In the genomic region with DNA sequence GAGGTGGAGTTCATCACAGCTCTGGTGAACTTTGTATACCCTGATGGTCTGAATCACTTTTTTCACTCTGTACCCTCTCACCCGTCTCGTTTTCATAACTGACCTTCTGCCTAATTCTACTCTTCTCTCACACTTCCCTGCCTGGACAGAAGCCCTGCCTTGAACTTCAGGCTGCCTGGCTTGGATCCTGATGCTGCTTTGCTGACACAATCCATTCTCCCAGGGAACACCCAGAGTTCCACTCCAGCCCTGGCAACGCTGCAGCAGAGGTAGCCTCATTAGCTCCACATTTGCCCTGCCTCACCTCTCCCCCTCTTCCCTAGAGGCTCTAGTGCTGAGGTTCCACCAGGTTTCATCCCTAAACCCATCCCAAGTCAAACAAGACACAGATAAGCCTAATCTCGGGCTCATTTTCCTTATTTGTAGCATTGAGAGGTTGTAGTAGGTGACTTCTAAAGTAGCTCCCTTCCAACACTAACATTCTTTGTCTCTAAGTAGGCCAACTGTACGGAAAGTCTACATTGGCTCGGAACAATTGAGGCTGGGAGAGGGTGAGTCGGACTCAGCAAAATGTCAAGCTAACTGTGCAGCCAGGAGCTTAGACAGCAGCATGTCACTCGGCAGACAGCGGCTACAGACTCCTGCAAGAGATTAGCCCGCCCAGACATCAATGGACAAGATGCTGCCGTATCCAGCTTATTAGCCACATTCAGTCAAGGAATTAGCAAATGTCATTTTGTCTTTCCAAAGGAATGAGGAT, we compare ENCODE assay signal across 10 mouse cellular contexts. TPM values are rescaled to one million over a fixed set of nuclear protein-coding genes. Genes with fewer than 3 reads are reported as not detected.
DNase-seq lines count a peak whose midpoint lies in the region; ATAC-seq lines count a peak whose summit lies in the region.
"Had no signal": no experiment of that assay in that cellular context is flagged by ENCODE, and none has a peak within 500 bp of the region (broad histone marks: within the 10 kb centered on the region; RNA-seq: fewer than 3 reads in every experiment).

No protein-coding gene starts in this region.

- 47% methylated on average over 11 of the region's 11 CpGs for whole genome bisulfite sequencing in midbrain, embryonic 14.5 days
- WGBS in midbrain, embryonic 11.5 days = 52% methylated on average over 11 of the region's 11 CpGs
- WGBS in stomach, embryonic 16.5 days = 70% methylated on average over 11 of the region's 11 CpGs
- 63% methylated on average over 11 of the region's 11 CpGs for WGBS in forebrain, embryonic 13.5 days

- H3K27me3 ChIP-seq in midbrain, embryonic 14.5 days (ENCODE audit: control insufficient read depth, insufficient read depth, low read length) = no peaks in the 10 kb centered on the region
- H3K27me3 ChIP-seq in midbrain, embryonic 11.5 days (ENCODE audit: control insufficient read depth, insufficient read depth, low read length) = no peaks in the 10 kb centered on the region
- H3K27me3 ChIP-seq in stomach, embryonic 16.5 days (ENCODE audit: control insufficient read depth, insufficient read depth, low read length) = no peaks in the 10 kb centered on the region
- H3K27me3 ChIP-seq in forebrain, embryonic 13.5 days = no peaks in the 10 kb centered on the region

- H3K4me2 ChIP-seq in midbrain, embryonic 14.5 days (ENCODE audit: low read length) = no peak overlapping the region
- no peak overlapping the region for H3K4me2 ChIP-seq in midbrain, embryonic 11.5 days
- H3K4me2 ChIP-seq in stomach, embryonic 16.5 days (ENCODE audit: low read depth, low read length) = no peak overlapping the region
- no peak overlapping the region for H3K4me2 ChIP-seq in forebrain, embryonic 13.5 days

- no peak overlapping the region for H3K4me3 ChIP-seq in midbrain, embryonic 14.5 days (replicated peaks; ENCODE audit: low read depth, low read length)
- H3K4me3 ChIP-seq in midbrain, embryonic 11.5 days (ENCODE audit: low read depth, low read length) = no peak overlapping the region
- no peak overlapping the region for H3K4me3 ChIP-seq in stomach, embryonic 16.5 days (replicated peaks; ENCODE audit: low read length)
- H3K4me3 ChIP-seq in forebrain, embryonic 13.5 days = no peak overlapping the region
- H3K4me3 ChIP-seq: megakaryocyte, embryonic 14.5 days had no signal

- H3K9me3 ChIP-seq in midbrain, embryonic 14.5 days (ENCODE audit: control insufficient read depth, low read length) = no peaks in the 10 kb centered on the region
- no peaks in the 10 kb centered on the region for H3K9me3 ChIP-seq in midbrain, embryonic 11.5 days (ENCODE audit: control insufficient read depth, low read length)
- no peaks in the 10 kb centered on the region for H3K9me3 ChIP-seq in stomach, embryonic 16.5 days (replicated peaks; ENCODE audit: control insufficient read depth, low read length)
- no peaks in the 10 kb centered on the region for H3K9me3 ChIP-seq in forebrain, embryonic 13.5 days (replicated peaks)
- H3K9me3 ChIP-seq: G1E; megakaryocyte, embryonic 14.5 days had no signal

- no peaks in the 10 kb centered on the region for H3K4me1 ChIP-seq in midbrain, embryonic 14.5 days (ENCODE audit: control insufficient read depth, insufficient read depth, low read length)
- peaks cover 5% of the 10 kb centered on the region for H3K4me1 ChIP-seq in midbrain, embryonic 11.5 days (ENCODE audit: control insufficient read depth, insufficient read depth, low read length)
- peaks cover 30% of the 10 kb centered on the region; the same call in 1 of the 2 replicates for H3K4me1 ChIP-seq in stomach, embryonic 16.5 days (ENCODE audit: control insufficient read depth, insufficient read depth, low read length)
- no peaks in the 10 kb centered on the region for H3K4me1 ChIP-seq in forebrain, embryonic 13.5 days

- no peak; the same call in 1 of the 2 replicates for ATAC-seq in midbrain, embryonic 14.5 days (ENCODE audit: low FRiP score, low TSS enrichment)
- ATAC-seq in midbrain, embryonic 11.5 days (ENCODE audit: low FRiP score) = no peak
- no peak for ATAC-seq in stomach, embryonic 16.5 days (ENCODE audit: insufficient read depth, low FRiP score)
- no peak for ATAC-seq in forebrain, embryonic 13.5 days

- DNase-seq in midbrain, embryonic 14.5 days = peak; percentile 37
- no peak for DNase-seq in midbrain, embryonic 11.5 days (ENCODE audit: low spot score, missing footprints)
- DNase-seq in heart, adult 11 months = peak; percentile 98
- DNase-seq in kidney, postnatal 25 days = peak; percentile 66 to 92
- DNase-seq in thymus, postnatal 4 days = no peak
- DNase-seq in embryo, embryonic 9.5 days (ENCODE audit: extremely low spot score) = no peak

- no peak overlapping the region for H3K27ac ChIP-seq in midbrain, embryonic 14.5 days (replicated peaks; ENCODE audit: low read depth, low read length)
- no peak overlapping the region for H3K27ac ChIP-seq in midbrain, embryonic 11.5 days (ENCODE audit: low read depth, low read length)
- H3K27ac ChIP-seq in stomach, embryonic 16.5 days (ENCODE audit: low read length) = peak overlapping the region; percentile 84
- H3K27ac ChIP-seq in forebrain, embryonic 13.5 days = no peak overlapping the region

- no peak overlapping the region for H3K9ac ChIP-seq in midbrain, embryonic 14.5 days (replicated peaks; ENCODE audit: low read length)
- no peak overlapping the region for H3K9ac ChIP-seq in midbrain, embryonic 11.5 days (ENCODE audit: low read length)
- H3K9ac ChIP-seq in stomach, embryonic 16.5 days (ENCODE audit: low read length) = no peak overlapping the region
- no peak overlapping the region for H3K9ac ChIP-seq in forebrain, embryonic 13.5 days

- no peaks in the 10 kb centered on the region for H3K36me3 ChIP-seq in midbrain, embryonic 14.5 days (ENCODE audit: control insufficient read depth, insufficient read depth, low read length)
- no peaks in the 10 kb centered on the region for H3K36me3 ChIP-seq in midbrain, embryonic 11.5 days (ENCODE audit: control insufficient read depth, insufficient read depth, low read length)
- no peaks in the 10 kb centered on the region for H3K36me3 ChIP-seq in stomach, embryonic 16.5 days (ENCODE audit: control insufficient read depth, insufficient read depth, low read length)
- H3K36me3 ChIP-seq in forebrain, embryonic 13.5 days (ENCODE audit: poor library complexity, severe bottlenecking) = no peaks in the 10 kb centered on the region
- H3K36me3 ChIP-seq: G1E had no signal

RNA-seq across cellular contexts. Expression of a gene that starts 60.0 kb away (rescaled TPM):
- 29.2 and 32.9 TPM in 2 replicates for polyA plus RNA-seq in midbrain, embryonic 14.5 days (2014; fragmentation: Nextera tagmentation; extraction: Ambion mirVana)
- 82.8 and 85.7 TPM in 2 replicates for polyA plus RNA-seq in midbrain, embryonic 11.5 days (2014; fragmentation: Nextera tagmentation; extraction: Ambion mirVana)
- 51.0 and 54.8 TPM in 2 replicates for polyA plus RNA-seq in stomach, embryonic 16.5 days (2015; fragmentation: Nextera tagmentation; extraction: Ambion mirVana)
- polyA plus RNA-seq in forebrain, embryonic 13.5 days (2015; fragmentation: Nextera tagmentation; extraction: Ambion mirVana) = 60.0 and 61.0 TPM in 2 replicates

Comparison
In these comparisons a context has a peak if more than half of its experiments do, and no peak if none do; other contexts are left out.
1. DNase-seq: peak in midbrain, embryonic 14.5 days (single experiment), heart, adult 11 months (single experiment) and kidney, postnatal 25 days (2 of 2); none in midbrain, embryonic 11.5 days (single experiment), thymus, postnatal 4 days (single experiment) and embryo, embryonic 9.5 days (single experiment).